Mouse (Mus musculus): ENCODE measurements around the gene C1s2.

- TF ChIP-seq CTCF (IDR thresholded peaks at IDR 0.05) (no peak), POLR2A (IDR thresholded peaks at IDR 0.05; ENCODE audit: insufficient read depth, low read depth, low read length) (no peak)
Measured at GRCm38 (mm10) chr6:124661156-124661806, 25.4 kb upstream of the C1s2 start.

All from heart, adult 2 months (tissue).